Mouse (Mus musculus): ENCODE measurements around the gene Fam184b. TPM values are rescaled to one million over a fixed set of nuclear protein-coding genes. Genes with fewer than 3 reads are reported as not detected.

Fam184b gene
- polyA plus RNA-seq, 1 experiment from 2014 or later = 14.5 TPM

DNA sequence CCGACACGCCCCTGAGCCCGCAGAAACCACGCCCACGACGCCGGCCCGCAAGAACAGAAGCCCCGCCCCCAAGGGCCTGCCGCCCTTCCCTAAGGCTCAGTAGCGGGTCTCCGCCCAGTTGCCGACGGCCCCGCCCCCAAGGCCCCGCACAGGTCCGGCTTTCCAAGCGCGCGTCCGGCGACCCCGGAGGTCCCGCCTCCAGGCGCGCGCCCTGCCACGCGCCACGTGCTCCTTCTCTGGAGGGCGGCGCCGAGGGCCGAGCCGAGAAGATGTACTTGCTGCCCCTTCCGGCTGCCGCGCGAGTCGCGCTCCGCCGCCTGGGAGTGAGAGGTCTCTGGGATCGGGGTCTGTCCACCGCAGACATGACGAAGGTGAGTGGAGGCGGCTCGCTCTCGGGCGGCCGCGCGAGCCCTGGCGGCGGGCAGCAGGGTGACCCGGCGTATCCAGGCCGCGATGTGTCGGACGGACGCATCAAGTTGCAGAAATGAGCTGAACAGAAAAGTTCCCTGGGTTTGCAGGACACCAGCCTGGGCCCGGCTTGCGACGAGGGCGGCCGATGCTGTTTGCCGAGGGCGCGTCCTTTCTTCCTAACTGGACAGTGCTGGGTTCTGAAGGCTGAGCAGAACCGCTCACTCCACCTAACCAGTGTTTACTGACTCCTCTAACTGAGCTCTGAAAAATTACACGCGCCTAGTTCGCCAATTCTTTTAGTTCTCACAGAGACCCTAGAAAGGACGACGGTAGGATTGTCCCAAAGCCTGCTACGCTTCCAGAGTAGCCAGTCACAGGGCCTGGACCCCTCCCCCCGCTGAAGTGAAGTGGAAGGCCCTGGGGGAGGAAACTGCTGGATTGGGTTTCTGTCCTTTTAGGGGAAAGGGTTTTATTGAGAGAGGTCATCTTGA is 146.0 kb downstream of the Fam184b start, which contains the start of gene Lap3:
Lap3 (plus strand) TSS at position 184 of the 902 bp plus-strand sequence.
- peak; percentile 96 for ATAC-seq
- peak within 1 kb of the TSS; percentile 44; the same call in 1 of the 2 replicates for H3K27ac ChIP-seq (ENCODE audit: low read depth, low read length)
- under 1% methylated on average over 78 of the region's 78 CpGs for WGBS
- H3K4me1 ChIP-seq (ENCODE audit: control insufficient read depth, insufficient read depth, low read depth, low read length) = peaks cover 3% of the 10 kb centered on the region
- H3K36me3 ChIP-seq (ENCODE audit: control insufficient read depth, insufficient read depth, low read length) = peaks cover under 1% of the 10 kb centered on the region; the same call in 1 of the 2 replicates
- H3K4me3 ChIP-seq (ENCODE audit: low read length) = peak within 1 kb of the TSS; percentile 75
- H3K27me3 ChIP-seq (replicated peaks; ENCODE audit: control insufficient read depth, insufficient read depth, low read length) = no peaks in the 10 kb centered on the region
- peak within 1 kb of the TSS; percentile 80 for H3K9ac ChIP-seq (ENCODE audit: low read depth, low read length)
- peak within 1 kb of the TSS; percentile 79 for H3K4me2 ChIP-seq (ENCODE audit: low read length)
- H3K9me3 ChIP-seq (ENCODE audit: control insufficient read depth, low read length) = no peaks in the 10 kb centered on the region

GRCm38 (mm10) chr5:45491776-45492175 is 147.6 kb downstream of the Fam184b start:
- H3K4me2 ChIP-seq (ENCODE audit: low read length) = no peak overlapping the region
- no peak overlapping the region for H3K4me3 ChIP-seq (ENCODE audit: low read length)
- H3K27ac ChIP-seq (ENCODE audit: low read depth, low read length) = no peak overlapping the region
- H3K9ac ChIP-seq (ENCODE audit: low read depth, low read length) = no peak overlapping the region
- H3K9me3 ChIP-seq (ENCODE audit: control insufficient read depth, low read length) = no peaks in the 10 kb centered on the region
- peaks cover 3% of the 10 kb centered on the region for H3K4me1 ChIP-seq (ENCODE audit: control insufficient read depth, insufficient read depth, low read depth, low read length)
- 0 out of 2 replicates have a peak, but pooled peaks cover 2% of the 10 kb centered on the region for H3K27me3 ChIP-seq (replicated peaks; ENCODE audit: control insufficient read depth, insufficient read depth, low read length)
- WGBS = 85% methylated on average over 4 of the region's 4 CpGs
- H3K36me3 ChIP-seq (ENCODE audit: control insufficient read depth, insufficient read depth, low read length) = no peaks in the 10 kb centered on the region
- no peak for ATAC-seq

- H3K9me3 ChIP-seq (ENCODE audit: control insufficient read depth, low read length) = no peaks in the 10 kb centered on the region
- H3K4me1 ChIP-seq (ENCODE audit: control insufficient read depth, insufficient read depth, low read depth, low read length) = no peaks in the 10 kb centered on the region
- H3K27me3 ChIP-seq (replicated peaks; ENCODE audit: control insufficient read depth, insufficient read depth, low read length) = peaks cover 2% of the 10 kb centered on the region; the same call in 1 of the 2 replicates
- H3K27ac ChIP-seq (ENCODE audit: low read depth, low read length) = no peak overlapping the region
- no peaks in the 10 kb centered on the region for H3K36me3 ChIP-seq (ENCODE audit: control insufficient read depth, insufficient read depth, low read length)
- 89% methylated on average over 1 of the region's 1 CpGs for WGBS
- no peak overlapping the region for H3K4me2 ChIP-seq (ENCODE audit: low read length)
- no peak overlapping the region for H3K9ac ChIP-seq (ENCODE audit: low read depth, low read length)
- ATAC-seq = no peak
- no peak overlapping the region for H3K4me3 ChIP-seq (ENCODE audit: low read length)
Observed at GRCm38 (mm10) chr5:45483654-45484053, 155.8 kb downstream of the Fam184b start.

GRCm38 (mm10) chr5:45482607-45483006 is 156.8 kb downstream of the Fam184b start:
- ATAC-seq = no peak
- WGBS = 79% methylated on average over 3 of the region's 3 CpGs
- no peaks in the 10 kb centered on the region for H3K4me1 ChIP-seq (ENCODE audit: control insufficient read depth, insufficient read depth, low read depth, low read length)
- H3K4me3 ChIP-seq (ENCODE audit: low read length) = no peak overlapping the region
- no peaks in the 10 kb centered on the region for H3K36me3 ChIP-seq (ENCODE audit: control insufficient read depth, insufficient read depth, low read length)
- no peak overlapping the region for H3K4me2 ChIP-seq (ENCODE audit: low read length)
- H3K27me3 ChIP-seq (replicated peaks; ENCODE audit: control insufficient read depth, insufficient read depth, low read length) = peaks cover 2% of the 10 kb centered on the region; the same call in 1 of the 2 replicates
- no peaks in the 10 kb centered on the region for H3K9me3 ChIP-seq (ENCODE audit: control insufficient read depth, low read length)
- no peak overlapping the region for H3K27ac ChIP-seq (ENCODE audit: low read depth, low read length)
- H3K9ac ChIP-seq (ENCODE audit: low read depth, low read length) = no peak overlapping the region

DNA sequence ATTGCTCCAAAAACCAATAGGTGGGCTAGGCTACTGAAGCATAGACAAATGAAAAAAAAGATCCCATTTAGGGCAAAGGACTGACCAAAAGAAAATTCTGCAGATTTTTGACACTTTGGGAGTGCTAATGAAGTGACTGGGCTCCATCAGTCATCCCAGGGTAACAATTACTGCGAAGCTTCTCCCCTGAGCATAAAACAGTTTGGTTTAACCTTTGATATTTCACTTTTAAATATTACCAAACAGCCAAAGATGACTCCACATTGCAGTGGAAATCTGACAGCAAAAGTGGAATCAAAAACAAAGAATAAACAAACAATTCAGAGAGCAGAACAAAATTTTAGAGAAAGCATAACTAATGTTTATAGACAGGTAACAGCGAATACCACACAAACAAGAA is 158.3 kb downstream of the Fam184b start:
- Histone ChIP-seq H3K9me3 (ENCODE audit: control insufficient read depth, low read length) (no peaks in the 10 kb centered on the region), H3K9ac (ENCODE audit: low read depth, low read length) (no peak overlapping the region)
- no peak for ATAC-seq

DNA sequence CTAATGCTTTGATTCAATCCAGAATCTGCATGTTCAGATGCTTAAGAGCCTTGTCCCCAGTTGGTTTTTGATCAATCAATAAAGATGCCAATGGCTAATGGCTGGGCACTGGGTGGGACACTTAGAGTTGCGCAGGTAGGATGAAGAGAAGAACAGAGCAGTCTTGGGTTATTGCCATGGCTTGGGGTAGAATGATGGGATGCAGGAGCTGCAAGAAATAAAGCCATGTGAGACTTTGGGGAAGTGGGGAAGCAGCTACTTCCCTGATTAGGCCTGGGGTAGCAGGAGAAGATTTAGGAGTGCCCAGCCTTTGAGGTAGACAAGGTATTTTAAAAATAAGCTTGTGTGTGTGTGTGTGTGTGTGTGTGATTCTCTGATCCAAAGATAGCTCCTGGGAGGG is 159.3 kb downstream of the Fam184b start:
- ATAC-seq = no peak
- Histone ChIP-seq H3K9ac (ENCODE audit: low read depth, low read length) (no peak overlapping the region), H3K9me3 (ENCODE audit: control insufficient read depth, low read length) (no peaks in the 10 kb centered on the region), H3K4me2 (ENCODE audit: low read length) (no peak overlapping the region), H3K4me3 (ENCODE audit: low read length) (no peak overlapping the region), H3K4me1 (ENCODE audit: control insufficient read depth, insufficient read depth, low read depth, low read length) (peaks cover 6% of the 10 kb centered on the region; the same call in 1 of the 2 replicates), H3K27ac (ENCODE audit: low read depth, low read length) (no peak overlapping the region), H3K27me3 (replicated peaks; ENCODE audit: control insufficient read depth, insufficient read depth, low read length) (no peaks in the 10 kb centered on the region; the same call in 1 of the 2 replicates), H3K36me3 (ENCODE audit: control insufficient read depth, insufficient read depth, low read length) (no peaks in the 10 kb centered on the region)
- 91% methylated on average over 1 of the region's 1 CpGs for WGBS

More for the DNA sequence above, 158.3 kb downstream of the Fam184b start:
- Histone ChIP-seq H3K4me2 (ENCODE audit: low read length) (no peak overlapping the region), H3K4me3 (ENCODE audit: low read length) (no peak overlapping the region), H3K27ac (ENCODE audit: low read depth, low read length) (no peak overlapping the region), H3K36me3 (ENCODE audit: control insufficient read depth, insufficient read depth, low read length) (no peaks in the 10 kb centered on the region), H3K27me3 (replicated peaks; ENCODE audit: control insufficient read depth, insufficient read depth, low read length) (no peaks in the 10 kb centered on the region; the same call in 1 of the 2 replicates), H3K4me1 (ENCODE audit: control insufficient read depth, insufficient read depth, low read depth, low read length) (peaks cover 4% of the 10 kb centered on the region; the same call in 1 of the 2 replicates)
- 86% methylated on average over 2 of the region's 2 CpGs for WGBS

Other genes with a start within 250 kb of the Fam184b start
- gene Qdpr, start 189.4 kb downstream of the Fam184b start, polyA plus RNA-seq (2015; fragmentation: Nextera tagmentation; extraction: Ambion mirVana) = 141 and 154 TPM in 2 replicates
- 0.28 and 0.40 TPM in 2 replicates for gene Clrn2, start 185.9 kb downstream of the Fam184b start, polyA plus RNA-seq (2015; fragmentation: Nextera tagmentation; extraction: Ambion mirVana)
- 33.1 and 34.2 TPM in 2 replicates for gene Lap3, start 146.2 kb downstream of the Fam184b start, polyA plus RNA-seq (2015; fragmentation: Nextera tagmentation; extraction: Ambion mirVana)
- 243 and 250 TPM in 2 replicates for gene Med28, start 119.4 kb downstream of the Fam184b start, polyA plus RNA-seq (2015; fragmentation: Nextera tagmentation; extraction: Ambion mirVana)
- 7.4 and 9.4 TPM in 2 replicates for gene Ncapg, start 30.3 kb upstream of the Fam184b start, polyA plus RNA-seq (2015; fragmentation: Nextera tagmentation; extraction: Ambion mirVana)
- gene Lcorl, start 218.0 kb upstream of the Fam184b start, polyA plus RNA-seq (2015; fragmentation: Nextera tagmentation; extraction: Ambion mirVana) = 43.9 and 47.4 TPM in 2 replicates

Measured in hindbrain, embryonic 16.5 days (tissue).